Mouse (Mus musculus): Measurements from ENCODE around the gene Icam2. TPM values are rescaled to one million over a fixed set of nuclear protein-coding genes. Genes with fewer than 3 reads are reported as not detected.
"Not testable (repeated sequence)": the region's sequence is repeated elsewhere in the genome, so short reads cannot be mapped to it uniquely, and the experiment has no call there.

Icam2 gene
- polyA plus RNA-seq, 1 experiment = 0.14 TPM

DNA sequence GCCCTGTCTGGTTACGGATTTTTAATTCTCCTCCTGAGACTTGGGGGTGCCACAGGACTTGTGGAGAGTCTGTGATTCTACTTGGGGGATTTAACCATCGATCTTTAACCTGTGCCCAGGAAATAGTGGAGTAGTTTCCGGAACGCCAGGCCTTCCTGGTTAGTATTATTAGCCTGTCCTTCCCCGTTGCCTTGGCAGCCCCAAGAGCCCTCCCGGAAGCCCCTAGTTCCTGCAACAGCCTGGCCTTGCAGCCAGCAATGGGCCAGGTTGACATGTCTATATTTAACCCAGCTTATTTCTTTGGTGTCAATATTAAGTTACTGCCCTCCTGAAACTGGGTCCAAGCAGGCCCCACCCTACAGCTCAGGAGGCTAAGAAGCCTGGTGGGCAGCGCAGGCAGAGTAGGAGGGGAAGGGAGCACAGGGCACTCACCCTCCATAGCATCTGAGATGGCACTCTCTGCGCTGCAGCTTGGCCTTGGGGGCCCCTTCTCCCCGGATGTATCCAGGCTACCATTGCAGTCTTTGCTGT lies 46.8 kb downstream of the Icam2 start:
- no peaks in the 10 kb centered on the region for H3K27me3 ChIP-seq (ENCODE audit: control insufficient read depth)
- H3K4me3 ChIP-seq (replicated peaks) = no peak overlapping the region
- H3K36me3 ChIP-seq (ENCODE audit: control insufficient read depth) = no peaks in the 10 kb centered on the region
- TF ChIP-seq GATA1 (IDR thresholded peaks at IDR 0.05; ENCODE audit: low read length) = no peak
- no peak for TF ChIP-seq TAL1 (IDR thresholded peaks at IDR 0.05; ENCODE audit: low read length)
- no peaks in the 10 kb centered on the region for H3K4me1 ChIP-seq (ENCODE audit: control insufficient read depth)
- H3K9me3 ChIP-seq (ENCODE audit: control insufficient read depth, low read length) = no peaks in the 10 kb centered on the region

- H3K9me3 ChIP-seq (ENCODE audit: control insufficient read depth, low read length); H3K27me3 ChIP-seq (ENCODE audit: control insufficient read depth); H3K4me1 ChIP-seq (ENCODE audit: control insufficient read depth); H3K4me3 ChIP-seq (replicated peaks); H3K36me3 ChIP-seq (ENCODE audit: control insufficient read depth): not testable (repeated sequence)
Observed at GRCm38 (mm10) chr11:106339323-106339722, 48.6 kb downstream of the Icam2 start.

DNA sequence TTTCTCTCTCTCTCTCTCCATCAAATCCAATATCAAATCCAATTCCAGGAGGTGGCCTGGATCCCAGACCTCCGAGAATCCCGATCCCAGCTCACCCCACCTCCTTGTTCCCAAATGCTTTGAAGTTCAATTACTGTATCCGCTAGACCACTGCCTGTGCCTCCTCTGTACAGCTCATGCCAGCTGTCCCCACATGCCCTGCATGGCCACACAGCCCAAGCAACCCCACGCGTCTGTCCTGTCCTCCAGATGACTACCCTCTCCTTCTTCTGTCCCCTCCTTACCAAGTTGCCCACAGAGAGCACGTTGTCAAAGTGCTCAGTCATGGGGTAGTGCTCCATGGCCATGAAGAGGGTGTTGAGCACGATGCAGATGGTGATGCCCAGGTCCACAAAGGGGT lies 49.0 kb downstream of the Icam2 start:
- no peaks in the 10 kb centered on the region for H3K36me3 ChIP-seq (ENCODE audit: control insufficient read depth)
- H3K4me1 ChIP-seq (ENCODE audit: control insufficient read depth) = no peaks in the 10 kb centered on the region
- no peak overlapping the region for H3K4me3 ChIP-seq (replicated peaks)
- TF ChIP-seq GATA1 (IDR thresholded peaks at IDR 0.05; ENCODE audit: low read length) = no peak
- no peak for TF ChIP-seq TAL1 (IDR thresholded peaks at IDR 0.05; ENCODE audit: low read length)
- no peaks in the 10 kb centered on the region for H3K9me3 ChIP-seq (ENCODE audit: control insufficient read depth, low read length)
- no peaks in the 10 kb centered on the region for H3K27me3 ChIP-seq (ENCODE audit: control insufficient read depth)

- Histone ChIP-seq H3K9me3 (ENCODE audit: control insufficient read depth, low read length) (no peaks in the 10 kb centered on the region), H3K4me1 (ENCODE audit: control insufficient read depth) (no peaks in the 10 kb centered on the region), H3K36me3 (ENCODE audit: control insufficient read depth) (no peaks in the 10 kb centered on the region), H3K4me3 (replicated peaks) (no peak overlapping the region), H3K27me3 (ENCODE audit: control insufficient read depth) (no peaks in the 10 kb centered on the region)
- TF ChIP-seq GATA1 (IDR thresholded peaks at IDR 0.05; ENCODE audit: low read length) = no peak
- no peak for TF ChIP-seq TAL1 (IDR thresholded peaks at IDR 0.05; ENCODE audit: low read length)
Observed at GRCm38 (mm10) chr11:106338029-106338428, 49.8 kb downstream of the Icam2 start.

- Histone ChIP-seq H3K27me3 (ENCODE audit: control insufficient read depth) (no peaks in the 10 kb centered on the region), H3K9me3 (ENCODE audit: control insufficient read depth, low read length) (no peaks in the 10 kb centered on the region), H3K4me1 (ENCODE audit: control insufficient read depth) (0 out of 2 replicates have a peak, but pooled peaks cover under 1% of the 10 kb centered on the region), H3K4me3 (replicated peaks) (no peak overlapping the region), H3K36me3 (ENCODE audit: control insufficient read depth) (no peaks in the 10 kb centered on the region)
- TF ChIP-seq TAL1 (IDR thresholded peaks at IDR 0.05; ENCODE audit: low read length) (no peak), GATA1 (IDR thresholded peaks at IDR 0.05; ENCODE audit: low read length) (no peak)
Observed at GRCm38 (mm10) chr11:106334066-106334465, 53.8 kb downstream of the Icam2 start.

- Histone ChIP-seq H3K36me3 (ENCODE audit: control insufficient read depth) (no peaks in the 10 kb centered on the region), H3K27me3 (ENCODE audit: control insufficient read depth) (no peaks in the 10 kb centered on the region), H3K4me3 (replicated peaks) (no peak overlapping the region), H3K9me3 (ENCODE audit: control insufficient read depth, low read length) (no peaks in the 10 kb centered on the region), H3K4me1 (ENCODE audit: control insufficient read depth) (peaks cover 3% of the 10 kb centered on the region; the same call in 1 of the 2 replicates)
- TF ChIP-seq GATA1 (IDR thresholded peaks at IDR 0.05; ENCODE audit: low read length) = no peak
- TF ChIP-seq TAL1 (IDR thresholded peaks at IDR 0.05; ENCODE audit: low read length) = no peak
Observed at GRCm38 (mm10) chr11:106332458-106332857, 55.4 kb downstream of the Icam2 start.

DNA sequence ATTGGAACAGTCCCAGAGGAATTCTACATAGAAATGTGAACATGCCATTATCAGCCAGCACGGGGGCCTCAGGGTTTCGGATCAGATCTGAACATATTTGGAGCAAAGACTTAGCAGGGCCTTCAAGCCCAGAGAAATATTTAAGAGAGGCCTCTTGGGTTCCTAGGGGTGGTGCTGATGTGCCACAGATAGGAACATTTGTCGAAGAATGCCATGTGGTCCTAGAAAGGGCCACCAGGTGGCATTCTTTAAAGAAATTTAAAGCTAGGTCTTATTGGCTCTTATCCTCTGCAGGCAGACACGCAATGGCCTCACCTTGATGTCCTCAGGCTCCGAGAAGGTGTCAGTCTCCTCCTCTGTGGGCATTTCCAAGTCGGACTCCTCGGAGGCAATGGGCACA lies 58.2 kb downstream of the Icam2 start:
- H3K27me3 ChIP-seq (ENCODE audit: control insufficient read depth) = no peaks in the 10 kb centered on the region
- no peak for TF ChIP-seq TAL1 (IDR thresholded peaks at IDR 0.05; ENCODE audit: low read length)
- TF ChIP-seq GATA1 (IDR thresholded peaks at IDR 0.05; ENCODE audit: low read length) = no peak
- peaks cover 3% of the 10 kb centered on the region; the same call in 1 of the 2 replicates for H3K4me1 ChIP-seq (ENCODE audit: control insufficient read depth)
- no peak overlapping the region for H3K4me3 ChIP-seq (replicated peaks)
- no peaks in the 10 kb centered on the region for H3K36me3 ChIP-seq (ENCODE audit: control insufficient read depth)
- no peaks in the 10 kb centered on the region for H3K9me3 ChIP-seq (ENCODE audit: control insufficient read depth, low read length)

DNA sequence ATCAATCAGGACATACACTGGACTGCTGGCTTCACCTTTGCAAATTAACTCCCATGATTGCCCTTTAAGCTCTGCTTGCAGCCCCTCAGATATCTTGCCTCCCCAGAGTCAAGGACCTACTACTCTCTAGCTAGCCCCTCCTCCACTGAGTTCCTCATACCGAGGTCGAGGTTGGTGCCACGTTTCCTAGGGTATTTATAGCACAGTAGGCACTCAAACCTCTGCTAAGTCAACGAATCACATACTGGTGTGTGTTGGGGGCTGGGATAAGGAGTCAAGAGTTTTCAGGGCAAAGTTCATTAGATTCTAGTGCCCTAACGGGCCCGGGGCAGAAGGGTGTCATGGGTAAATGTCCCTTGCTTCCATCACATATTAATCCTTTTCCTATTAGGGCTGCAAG lies 58.7 kb downstream of the Icam2 start:
- Histone ChIP-seq H3K27me3 (ENCODE audit: control insufficient read depth) (no peaks in the 10 kb centered on the region), H3K4me1 (ENCODE audit: control insufficient read depth) (peaks cover 3% of the 10 kb centered on the region; the same call in 1 of the 2 replicates), H3K9me3 (ENCODE audit: control insufficient read depth, low read length) (no peaks in the 10 kb centered on the region), H3K36me3 (ENCODE audit: control insufficient read depth) (no peaks in the 10 kb centered on the region), H3K4me3 (replicated peaks) (no peak overlapping the region)
- TF ChIP-seq TAL1 (IDR thresholded peaks at IDR 0.05; ENCODE audit: low read length) = no peak

- peaks cover 3% of the 10 kb centered on the region; the same call in 1 of the 2 replicates for H3K4me1 ChIP-seq (ENCODE audit: control insufficient read depth)
- no peak for TF ChIP-seq TAL1 (IDR thresholded peaks at IDR 0.05; ENCODE audit: low read length)
- TF ChIP-seq GATA1 (IDR thresholded peaks at IDR 0.05; ENCODE audit: low read length) = no peak
- no peaks in the 10 kb centered on the region for H3K27me3 ChIP-seq (ENCODE audit: control insufficient read depth)
- no peaks in the 10 kb centered on the region for H3K9me3 ChIP-seq (ENCODE audit: control insufficient read depth, low read length)
- H3K4me3 ChIP-seq (replicated peaks) = no peak overlapping the region
- no peaks in the 10 kb centered on the region for H3K36me3 ChIP-seq (ENCODE audit: control insufficient read depth)
Observed at GRCm38 (mm10) chr11:106328521-106328920, 59.4 kb downstream of the Icam2 start.

Other genes starting within 250 kb of the Icam2 start
- gene Gm10840, start 227.2 kb downstream of the Icam2 start, polyA plus RNA-seq (2012) = not detected in 2 replicates
- gene Limd2, start 227.2 kb downstream of the Icam2 start, polyA plus RNA-seq (2012) = 0.93 and 0.94 TPM in 2 replicates
- gene Strada, start 185.9 kb downstream of the Icam2 start, polyA plus RNA-seq (2012) = 2.6 and 3.1 TPM in 2 replicates
- 0.17 and 0.20 TPM in 2 replicates for gene Ccdc47, start 171.7 kb downstream of the Icam2 start, polyA plus RNA-seq (2012)
- gene Ddx42, start 171.1 kb downstream of the Icam2 start, polyA plus RNA-seq (2012) = 1.4 and 1.5 TPM in 2 replicates
- 0.49 and 0.56 TPM in 2 replicates for gene Ftsj3, start 132.0 kb downstream of the Icam2 start, polyA plus RNA-seq (2012)
- gene Psmc5, start 131.9 kb downstream of the Icam2 start, polyA plus RNA-seq (2012) = 3.8 and 5.2 TPM in 2 replicates
- 6.5 and 7.7 TPM in 2 replicates for gene Smarcd2, start 115.1 kb downstream of the Icam2 start, polyA plus RNA-seq (2012)
- gene Tcam1, start 111.4 kb downstream of the Icam2 start, polyA plus RNA-seq (2012) = not detected in 2 replicates
- gene Gh, start 86.2 kb downstream of the Icam2 start, polyA plus RNA-seq (2012) = not detected in 2 replicates
- gene Cd79b, start 73.3 kb downstream of the Icam2 start, polyA plus RNA-seq (2012) = 0.03 and 0.08 TPM in 2 replicates
- not detected in 2 replicates for gene Scn4a, start 34.8 kb downstream of the Icam2 start, polyA plus RNA-seq (2012)
- gene Prr29, start 22.6 kb downstream of the Icam2 start, polyA plus RNA-seq (2012) = not detected in 2 replicates
- gene Ern1, start 99.8 kb upstream of the Icam2 start, polyA plus RNA-seq (2012) = 0.14 and 0.27 TPM in 2 replicates
- gene Tex2, start 225.3 kb upstream of the Icam2 start, polyA plus RNA-seq (2012) = 0.44 and 0.56 TPM in 2 replicates